Mouse (Mus musculus) T-cell, adult 2 months (primary cell): ENCODE measurements around the gene Qtrt2.

Experiments
- DNase-seq: peaks from one replicate; pipeline ENCODE4 v3.0.0; 2022; ENCODE audit warnings: low spot score

Gene Qtrt2

GRCm38 (mm10) chr16:43925001-43925558 lies 1.5 kb downstream of the Qtrt2 start:
- no peak for DNase-seq

GRCm38 (mm10) chr16:43922630-43923029 lies 4.0 kb downstream of the Qtrt2 start:
- DNase-seq: no peak

GRCm38 (mm10) chr16:43922024-43922423 lies 4.6 kb downstream of the Qtrt2 start:
- no peak for DNase-seq

- no peak for DNase-seq
Measured at GRCm38 (mm10) chr16:43918867-43919266, 7.7 kb downstream of the Qtrt2 start.

- DNase-seq: no peak
Measured at GRCm38 (mm10) chr16:43908881-43909280, 17.7 kb downstream of the Qtrt2 start.

- no peak for DNase-seq
Measured at GRCm38 (mm10) chr16:43900571-43900970, 26.0 kb downstream of the Qtrt2 start.

GRCm38 (mm10) chr16:43900138-43900537 lies 26.5 kb downstream of the Qtrt2 start:
- no peak for DNase-seq

GRCm38 (mm10) chr16:43894501-43894900 lies 32.1 kb downstream of the Qtrt2 start:
- DNase-seq: no peak

GRCm38 (mm10) chr16:43890747-43891336 lies 35.8 kb downstream of the Qtrt2 start:
- DNase-seq: no peak

GRCm38 (mm10) chr16:43890005-43890336 lies 36.6 kb downstream of the Qtrt2 start:
- DNase-seq: no peak

- peak; percentile 99 for DNase-seq
Measured at GRCm38 (mm10) chr16:43889208-43890004, 37.2 kb downstream of the Qtrt2 start, which contains the start of gene Ccdc191. Gene Ccdc191, plus strand, starts transcription at chr16:43889800.

GRCm38 (mm10) chr16:43882329-43882728 lies 44.3 kb downstream of the Qtrt2 start:
- DNase-seq: no peak

- peak; percentile 8 for DNase-seq
Measured at GRCm38 (mm10) chr16:43881636-43882035, 45.0 kb downstream of the Qtrt2 start.

- DNase-seq: no peak
Measured at GRCm38 (mm10) chr16:43879769-43880168, 46.8 kb downstream of the Qtrt2 start.

GRCm38 (mm10) chr16:43871419-43871818 lies 55.2 kb downstream of the Qtrt2 start:
- DNase-seq: no peak

GRCm38 (mm10) chr16:43869805-43870204 lies 56.8 kb downstream of the Qtrt2 start:
- DNase-seq: no peak

- DNase-seq: no peak
Measured at GRCm38 (mm10) chr16:43860624-43861023, 66.0 kb downstream of the Qtrt2 start.

- no peak for DNase-seq
Measured at GRCm38 (mm10) chr16:43858941-43859476, 67.6 kb downstream of the Qtrt2 start.

GRCm38 (mm10) chr16:43849839-43850238 lies 76.8 kb downstream of the Qtrt2 start:
- DNase-seq: no peak

- DNase-seq: no peak
Measured at GRCm38 (mm10) chr16:43841236-43841635, 85.4 kb downstream of the Qtrt2 start.

GRCm38 (mm10) chr16:43831957-43832356 lies 94.7 kb downstream of the Qtrt2 start:
- no peak for DNase-seq

GRCm38 (mm10) chr16:43827492-43827891 lies 99.1 kb downstream of the Qtrt2 start:
- no peak for DNase-seq

GRCm38 (mm10) chr16:43818404-43818803 lies 108.2 kb downstream of the Qtrt2 start:
- DNase-seq: no peak
